Mouse (Mus musculus) B cell, adult 62 days (primary cell): ENCODE results near the gene Prdx6. TPM values are rescaled to one million over a fixed set of nuclear protein-coding genes. Genes with fewer than 3 reads are reported as not detected.

ENCODE experiments used
- total RNA-seq: library from RNA; stranded (reverse); gene quantifications from 4 replicates; pipeline ENCODE4 v1.2.4, GENCODE M21; 2023

Prdx6 gene
- total RNA-seq: 106 to 122 TPM (median 109 TPM) in 4 replicates

DNA sequence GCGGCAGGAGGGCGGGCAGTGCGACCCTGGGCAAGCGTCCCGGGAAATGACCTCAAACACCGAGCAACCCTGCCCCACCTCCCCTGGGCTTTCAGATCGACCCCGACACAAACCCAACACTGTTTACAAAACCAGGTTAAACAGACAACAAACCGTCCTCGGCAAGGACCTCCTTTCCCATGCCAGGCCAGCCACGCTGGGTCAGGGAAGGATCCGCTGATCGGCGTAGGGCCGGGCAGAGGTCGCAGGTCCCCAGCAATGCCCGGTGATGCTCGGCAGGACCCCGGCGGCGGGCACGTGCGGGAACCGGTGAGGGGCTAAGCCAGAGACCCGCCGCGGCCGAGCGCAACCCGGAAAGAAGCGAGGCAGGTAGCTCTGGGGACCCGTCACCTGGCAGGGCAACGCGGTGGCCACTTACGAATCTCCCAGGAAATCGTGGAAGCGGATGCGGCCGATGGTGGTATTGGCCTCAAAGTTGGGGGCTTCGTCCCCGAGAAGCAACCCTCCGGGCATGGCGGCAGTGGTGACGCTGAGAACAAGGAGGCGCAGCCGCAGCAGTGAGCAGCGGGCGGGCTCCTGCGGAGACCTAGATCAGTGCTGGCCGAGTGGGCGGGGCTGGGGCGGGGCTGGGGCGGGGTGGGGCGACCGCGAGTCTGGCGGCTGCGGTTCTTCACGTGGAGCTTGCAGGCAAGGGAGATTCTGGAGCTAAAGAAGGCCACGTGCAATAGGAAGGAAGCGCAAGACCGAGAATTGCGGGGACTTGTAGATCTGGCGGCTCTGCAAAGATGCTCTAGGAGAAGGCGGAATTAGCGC lies at the start of gene Prdx6:
Gene Prdx6 (minus strand): TSS at position 616 of the 813 bp plus-strand sequence.

Other genes with a start within 250 kb of the Prdx6 start
- 41.8 to 48.1 TPM (median 46.4 TPM) in 4 replicates for gene Zbtb37, start 216.4 kb downstream of the Prdx6 start, total RNA-seq
- gene Dars2, start 180.6 kb downstream of the Prdx6 start, total RNA-seq: 10.6 to 16.9 TPM (median 14.4 TPM) in 4 replicates
- gene Cenpl, start 180.5 kb downstream of the Prdx6 start, total RNA-seq: 6.0 to 7.6 TPM (median 6.9 TPM) in 4 replicates
- 21.8 to 25.5 TPM (median 25.4 TPM) in 4 replicates for gene Klhl20, start 119.7 kb downstream of the Prdx6 start, total RNA-seq
- gene Ankrd45, start 108.5 kb downstream of the Prdx6 start, total RNA-seq: not detected in 4 replicates
- gene Tex50, start 91.9 kb downstream of the Prdx6 start, total RNA-seq: not detected in 4 replicates
- not detected in 4 replicates for gene Tnfsf4, start 144.2 kb upstream of the Prdx6 start, total RNA-seq
- gene Tnfsf18, start 243.4 kb upstream of the Prdx6 start, total RNA-seq: 0.44 to 1.3 TPM (median 0.63 TPM) in 3 of 4 replicates, not detected in the other